Mouse (Mus musculus): Measurements from ENCODE around the gene Xpo1.
"Not testable (repeated sequence)": the region's sequence is repeated elsewhere in the genome, so short reads cannot be mapped to it uniquely, and the experiment has no call there.

The Xpo1 gene

DNA sequence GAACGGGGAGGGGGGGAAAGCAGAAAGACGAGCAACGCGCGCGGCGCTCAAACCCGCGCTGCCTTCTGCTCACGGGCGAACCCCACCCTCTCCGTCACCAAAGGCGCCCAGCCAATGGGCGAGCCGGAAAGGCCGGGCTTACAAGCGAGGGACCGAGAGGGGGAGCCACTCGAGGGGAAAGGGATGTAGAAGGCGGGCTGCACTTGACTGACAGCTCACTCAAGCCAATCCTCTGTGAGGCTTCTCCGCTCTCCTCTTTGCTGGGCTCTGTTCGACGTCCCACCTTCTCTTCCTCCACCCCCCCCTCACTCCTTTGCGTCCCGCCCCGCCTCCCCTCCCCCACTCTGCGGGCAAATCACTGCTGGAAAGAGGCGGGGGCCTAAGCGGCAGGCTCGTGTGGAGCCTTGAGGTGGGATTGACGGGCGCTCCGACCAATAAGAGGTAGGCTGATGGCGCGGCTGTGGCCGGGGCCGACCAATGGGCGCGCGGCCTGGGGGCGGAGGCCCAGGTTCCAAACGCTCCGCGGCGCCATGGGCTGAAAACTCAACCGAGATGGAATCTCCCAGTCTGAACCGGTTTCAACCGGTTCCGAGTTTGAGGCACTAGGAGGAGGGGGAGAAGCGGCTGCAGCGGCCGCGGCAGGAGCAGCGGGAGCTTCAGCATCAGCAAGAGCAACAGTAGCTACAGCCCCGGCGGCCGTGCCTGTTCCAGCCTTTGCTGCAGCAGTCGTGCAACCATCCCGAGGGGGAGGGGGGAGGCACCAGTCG is at the start of gene Xpo1:
TSS of gene Xpo1 (plus strand) at position 615 of the 767 bp plus-strand sequence.
- peak; percentile 100 for DNase-seq (ENCODE audit: extremely low read depth, insufficient read length, low spot score)

DNA sequence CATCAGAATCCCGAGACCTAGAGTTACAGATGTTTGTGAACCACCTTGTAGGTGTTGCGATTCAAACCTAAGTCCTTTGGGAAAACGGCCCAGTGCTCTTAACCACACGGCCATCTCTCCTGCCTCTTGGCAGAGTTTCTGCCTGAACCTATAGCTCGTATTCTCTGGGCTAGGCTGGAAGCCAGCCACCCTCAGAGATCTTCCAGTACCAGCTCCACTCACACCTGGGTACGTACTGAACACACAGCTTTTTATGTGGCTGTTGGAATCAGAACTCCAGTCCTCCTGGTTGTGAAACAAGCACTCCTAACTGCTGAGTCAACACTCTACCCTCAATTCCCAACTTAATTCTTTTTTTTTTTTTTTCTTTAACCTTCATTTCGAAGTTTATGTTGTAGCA is 46.1 kb upstream of the Xpo1 start:
- DNase-seq (ENCODE audit: extremely low read depth, insufficient read length, low spot score) = no peak

GRCm38 (mm10) chr11:23210590-23211510 is 45.0 kb upstream of the Xpo1 start:
- no peak for DNase-seq (ENCODE audit: extremely low read depth, insufficient read length, low spot score)

DNA sequence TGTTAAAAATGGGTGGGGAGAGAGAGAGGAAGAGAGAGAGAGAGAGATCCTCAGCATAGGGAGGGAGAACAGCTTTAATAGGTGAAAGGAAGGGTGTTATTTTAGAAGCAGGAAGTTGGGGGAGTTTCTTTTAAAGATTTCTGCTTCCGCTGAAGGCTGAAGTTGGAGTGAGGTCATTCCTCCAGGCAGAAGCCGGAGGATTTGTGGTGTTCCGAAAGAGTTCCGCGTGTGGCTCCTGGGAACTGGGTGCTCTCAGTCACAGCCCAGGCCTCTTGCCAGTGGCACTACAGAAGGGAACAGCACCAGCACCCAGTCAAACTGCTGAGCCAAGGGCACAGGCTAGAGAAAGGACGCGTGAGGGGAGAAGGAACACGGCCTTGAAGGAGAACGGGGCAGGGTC is 38.4 kb upstream of the Xpo1 start:
- no peak for DNase-seq (ENCODE audit: extremely low read depth, insufficient read length, low spot score)

GRCm38 (mm10) chr11:23236015-23236414 is 19.8 kb upstream of the Xpo1 start:
- DNase-seq (ENCODE audit: extremely low read depth, insufficient read length, low spot score) = no peak

DNA sequence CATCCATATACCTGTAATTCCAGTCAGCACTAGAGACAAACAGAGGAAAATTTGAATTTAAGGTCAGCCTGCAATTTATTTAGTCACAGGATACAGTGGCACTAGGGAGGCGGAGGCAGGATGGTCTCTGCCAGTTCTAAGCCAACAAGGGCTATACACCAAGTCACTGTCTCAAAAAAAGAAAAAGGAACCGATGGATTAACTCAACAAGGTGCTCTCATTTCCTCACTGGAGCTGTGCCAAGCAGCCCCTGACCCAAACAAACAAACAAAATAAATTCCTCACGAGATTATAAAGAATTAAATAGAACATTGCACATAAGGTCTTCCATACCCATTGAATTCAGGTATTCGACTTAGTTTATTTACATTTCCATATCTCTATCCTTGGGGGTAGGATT is 1.9 kb upstream of the Xpo1 start:
- no peak for DNase-seq (ENCODE audit: extremely low read depth, insufficient read length, low spot score)

DNA sequence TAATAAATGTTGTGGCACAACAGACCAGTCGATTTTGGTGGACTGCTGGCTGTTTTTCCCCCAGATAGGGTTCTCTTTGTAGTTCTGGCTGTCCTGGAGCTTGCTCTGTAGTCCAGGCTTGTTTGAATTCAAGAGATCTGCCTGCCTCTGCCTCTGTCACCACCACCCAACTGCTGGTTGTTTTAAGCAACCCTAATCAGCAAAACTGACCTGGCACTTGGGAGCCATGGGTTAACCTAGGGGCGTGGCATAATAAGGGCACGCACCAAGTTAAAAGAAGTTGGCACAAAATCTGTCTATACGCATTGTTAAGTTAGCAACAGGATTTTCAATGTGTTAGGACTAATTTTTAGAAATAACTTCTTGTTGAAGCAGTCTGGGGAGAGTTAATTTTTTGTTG is 1.3 kb upstream of the Xpo1 start:
- DNase-seq (ENCODE audit: extremely low read depth, insufficient read length, low spot score) = peak; percentile 36

DNA sequence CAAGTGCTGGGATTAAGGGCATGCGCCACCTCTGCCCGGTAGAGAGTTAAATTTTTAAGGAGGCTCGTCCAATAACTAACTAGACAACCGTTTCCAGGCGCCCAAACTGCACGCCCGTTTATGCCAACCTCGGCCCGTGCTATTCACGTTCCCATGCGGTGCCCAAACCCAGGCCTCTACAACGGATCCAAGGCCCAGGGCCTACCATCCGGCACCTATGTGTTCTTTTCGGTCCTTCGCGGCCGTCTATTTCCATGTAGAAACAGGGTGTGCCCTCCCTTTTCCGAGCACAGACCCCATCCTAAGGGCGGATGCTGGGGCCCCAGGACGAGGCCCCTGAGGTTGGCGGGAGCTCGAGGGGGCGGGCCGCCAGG is 801 bp upstream of the Xpo1 start:
- DNase-seq (ENCODE audit: extremely low read depth, insufficient read length, low spot score) = no peak

- no peak for DNase-seq (ENCODE audit: extremely low read depth, insufficient read length, low spot score)
Observed at GRCm38 (mm10) chr11:23256194-23256802, 457 bp downstream of the Xpo1 start.

GRCm38 (mm10) chr11:23256803-23257704 is 1.2 kb downstream of the Xpo1 start:
- peak; percentile 78 for DNase-seq (ENCODE audit: extremely low read depth, insufficient read length, low spot score)

- DNase-seq (ENCODE audit: extremely low read depth, insufficient read length, low spot score) = no peak
Observed at GRCm38 (mm10) chr11:23259073-23259472, 3.2 kb downstream of the Xpo1 start.

GRCm38 (mm10) chr11:23259481-23259880 is 3.6 kb downstream of the Xpo1 start:
- DNase-seq (ENCODE audit: extremely low read depth, insufficient read length, low spot score) = no peak

DNA sequence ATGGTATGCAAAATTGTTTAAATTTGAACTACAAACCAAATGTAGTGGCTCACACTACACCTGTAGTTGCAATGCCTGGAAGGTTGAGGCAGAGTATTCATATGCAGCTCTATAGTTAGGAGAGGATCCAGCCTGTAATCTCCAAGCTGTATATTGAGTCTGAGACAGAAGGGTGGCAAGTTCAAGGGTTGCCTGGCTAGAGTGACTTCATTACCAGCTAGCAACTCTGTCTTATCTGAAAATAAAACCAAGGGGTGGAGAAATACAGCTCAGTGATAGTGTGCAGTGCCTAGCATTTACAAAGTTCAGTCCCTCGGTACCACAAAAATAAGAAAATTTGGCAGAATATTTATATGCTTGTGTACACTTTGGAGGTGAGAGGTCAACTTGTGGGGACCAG is 4.3 kb downstream of the Xpo1 start:
- DNase-seq (ENCODE audit: extremely low read depth, insufficient read length, low spot score) = no peak

- DNase-seq (ENCODE audit: extremely low read depth, insufficient read length, low spot score) = peak; percentile 69
Observed at GRCm38 (mm10) chr11:23261490-23261889, 5.6 kb downstream of the Xpo1 start.

DNA sequence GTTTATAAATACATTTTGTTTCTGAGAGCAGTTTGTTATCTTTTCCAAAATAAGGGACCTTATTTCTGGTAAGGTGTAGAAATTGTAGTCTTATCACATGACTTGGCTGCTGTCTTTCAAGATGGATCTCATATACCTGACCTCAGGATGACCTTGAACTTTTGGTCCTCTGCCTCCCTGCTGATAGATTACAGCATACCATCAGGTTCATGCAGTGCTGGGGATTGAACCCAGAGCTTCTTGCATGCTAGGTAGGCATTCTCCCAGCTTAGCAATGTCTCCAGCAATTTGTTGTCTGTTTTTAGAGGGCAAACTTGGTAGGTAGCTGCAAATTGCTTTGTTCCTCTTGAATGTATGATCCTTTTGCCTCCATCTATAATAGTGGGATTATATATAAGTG is 9.1 kb downstream of the Xpo1 start:
- DNase-seq (ENCODE audit: extremely low read depth, insufficient read length, low spot score) = no peak

- DNase-seq (ENCODE audit: extremely low read depth, insufficient read length, low spot score) = no peak
Observed at GRCm38 (mm10) chr11:23271770-23272724, 16.2 kb downstream of the Xpo1 start.

- no peak for DNase-seq (ENCODE audit: extremely low read depth, insufficient read length, low spot score)
Observed at GRCm38 (mm10) chr11:23275780-23276179, 19.9 kb downstream of the Xpo1 start.

DNA sequence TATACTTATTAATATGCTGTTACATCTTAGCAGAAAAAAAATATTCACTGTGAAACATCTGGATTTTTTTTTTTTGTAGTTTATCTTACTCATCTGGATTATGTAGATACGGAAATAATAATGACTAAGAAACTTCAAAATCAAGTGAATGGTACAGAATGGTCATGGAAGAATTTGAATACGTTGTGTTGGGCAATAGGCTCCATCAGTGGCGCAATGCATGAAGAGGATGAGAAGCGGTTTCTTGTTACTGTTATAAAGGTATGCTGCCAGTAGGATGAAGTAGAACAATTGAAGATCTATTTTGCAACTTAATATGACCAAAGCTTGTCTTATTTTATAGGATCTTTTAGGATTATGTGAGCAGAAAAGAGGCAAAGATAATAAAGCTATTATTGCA is 28.6 kb downstream of the Xpo1 start:
- no peak for DNase-seq (ENCODE audit: extremely low read depth, insufficient read length, low spot score)

DNA sequence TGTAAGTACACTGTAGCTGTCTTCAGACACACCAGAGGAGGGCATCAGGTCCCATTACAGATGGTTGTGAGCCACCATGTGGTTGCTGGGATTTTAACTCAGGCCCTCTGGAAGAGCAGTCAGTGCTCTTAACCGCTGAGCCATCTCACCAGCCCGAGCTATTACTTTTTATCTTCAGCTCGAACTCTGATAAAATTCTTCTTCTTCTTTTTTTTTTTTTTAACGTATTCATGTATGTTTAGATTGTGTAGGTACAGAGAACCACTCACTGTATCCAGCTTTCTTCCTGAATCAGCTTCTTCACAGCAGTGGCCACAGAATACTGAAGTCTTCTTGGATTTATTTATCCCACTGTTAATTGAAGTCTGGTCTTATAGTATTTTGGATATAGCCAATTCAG is 33.0 kb downstream of the Xpo1 start:
- not testable (repeated sequence) for DNase-seq (ENCODE audit: extremely low read depth, insufficient read length, low spot score)

Measured in 3134 (cell line).